Mouse (Mus musculus) liver, adult 2 months (tissue): Measurements from ENCODE around the gene Batf2. TPM values are rescaled to one million over a fixed set of nuclear protein-coding genes. Genes with fewer than 3 reads are reported as not detected.
A peak's percentile ranks its signal among the peaks of the same experiment; 100 is the strongest.

Experiments used
- DNase-seq: peaks from one replicate; pipeline ENCODE4 v3.0.0-alpha.2; 2011; ENCODE audit warnings: low read depth, low spot score; ENCODE audit errors: extremely low read depth
- H3K27ac ChIP-seq: fragments of 200-500 bp; replicated peaks from 2 replicates; pipeline ENCODE4 v1.5.1; 2012; ENCODE audit warnings: low read depth, mild to moderate bottlenecking, control low read depth, inconsistent platforms, low read length; ENCODE audit not compliant: insufficient read depth
- H3K27me3 ChIP-seq: fragments of 200-500 bp; 2 replicates; pipeline ENCODE4 v1.6.1; 2012; ENCODE audit warnings: mild to moderate bottlenecking, moderate library complexity, low read length, inconsistent platforms; ENCODE audit not compliant: control insufficient read depth, insufficient read depth
- H3K36me3 ChIP-seq: fragments of 200-500 bp; 2 replicates; pipeline ENCODE4 v1.6.1; 2012; ENCODE audit warnings: low read length, inconsistent platforms; ENCODE audit not compliant: control insufficient read depth, insufficient read depth
- H3K4me1 ChIP-seq: fragments of 200-500 bp; 2 replicates; pipeline ENCODE4 v1.6.1; 2011; ENCODE audit warnings: low read length; ENCODE audit not compliant: control insufficient read depth, insufficient read depth
- H3K4me3 ChIP-seq: fragments of 200-500 bp; 2 replicates; pipeline ENCODE4 v1.5.1; 2011; ENCODE audit warnings: low read depth, mild to moderate bottlenecking, control low read depth, low read length, moderate library complexity; ENCODE audit not compliant: insufficient read depth
- H3K79me2 ChIP-seq: fragments of 200-500 bp; 2 replicates; pipeline ENCODE4 v1.6.1; 2012; ENCODE audit warnings: inconsistent platforms, mild to moderate bottlenecking, low read length, moderate library complexity; ENCODE audit not compliant: control insufficient read depth, insufficient read depth
- H3K9ac ChIP-seq: fragments of 200-500 bp; 2 replicates; pipeline ENCODE4 v1.6.1; 2012; ENCODE audit warnings: low read depth, mild to moderate bottlenecking, control low read depth, inconsistent platforms, low read length
- CTCF ChIP-seq: fragments of 200-500 bp; IDR thresholded peaks from 2 replicates; pipeline ENCODE4 v1.5.1; 2011; ENCODE audit warnings: low read depth, low read length, control low read depth
- POLR2A ChIP-seq: fragments of 200-500 bp; IDR thresholded peaks from 2 replicates; pipeline ENCODE4 v1.6.1; 2011; ENCODE audit warnings: low read length, control low read depth; ENCODE audit not compliant: insufficient read depth; ENCODE audit errors: extremely low read depth
- WGBS: fragments of 180-500 bp; shearing (Covaris S2); methylation state at CpG from one replicate; pipeline ENCODE4 v1.1.7; 2018; 5-methylcytosine and 5-hydroxymethylcytosine counted together
- polyA plus RNA-seq: library from polyadenylated mRNA; depleted of rRNA; stranded (reverse); fragments of >200 nt; gene quantifications from 2 replicates; pipeline ENCODE4 v1.2.3, GENCODE M21; 2012; rRNA removed
- total RNA-seq: library from RNA; depleted of rRNA; stranded (reverse); fragments of >200 nt; gene quantifications from 2 replicates; pipeline ENCODE4 v1.2.3, GENCODE M21; 2014; rRNA removed

Gene Batf2
- total RNA-seq, result 0.74 and 1.6 TPM in 2 replicates
- polyA plus RNA-seq, result 1.1 and 2.4 TPM in 2 replicates

GRCm38 (mm10) chr19:6140678-6141393, at the start of gene Batf2:
Gene Batf2, plus strand, starts transcription at chr19:6140983.
- DNase-seq, result peak; percentile 81
- Histone ChIP-seq H3K4me1 (no peaks in the 10 kb centered on the region), H3K27me3 (no peaks in the 10 kb centered on the region), H3K36me3 (no peaks in the 10 kb centered on the region), H3K79me2 (no peaks in the 10 kb centered on the region), H3K27ac (peak within 1 kb of the TSS; percentile 83), H3K4me3 (peak within 1 kb of the TSS; percentile 90), H3K9ac (peak within 1 kb of the TSS; percentile 97)
- WGBS, result under 1% methylated on average over 66 of the region's 68 CpGs
- no peak for TF ChIP-seq POLR2A
- TF ChIP-seq CTCF, result peak; percentile 82

GRCm38 (mm10) chr19:6094119-6094518, 46.7 kb upstream of the Batf2 start, which contains the start of gene AC131692.1:
Gene AC131692.1, plus strand, starts transcription at chr19:6094419.
- H3K27ac ChIP-seq, result no peak within 1 kb of the TSS
- H3K27me3 ChIP-seq, result no peaks in the 10 kb centered on the region
- H3K79me2 ChIP-seq, result no peaks in the 10 kb centered on the region
- no peak within 1 kb of the TSS for H3K4me3 ChIP-seq
- DNase-seq, result no peak
- TF ChIP-seq CTCF (no peak), POLR2A (no peak)
- H3K4me1 ChIP-seq, result no peaks in the 10 kb centered on the region
- no peaks in the 10 kb centered on the region for H3K36me3 ChIP-seq
- WGBS, result 91% methylated on average over 7 of the region's 7 CpGs
- H3K9ac ChIP-seq, result no peak within 1 kb of the TSS

- no peak overlapping the region for H3K27ac ChIP-seq
- no peaks in the 10 kb centered on the region for H3K4me1 ChIP-seq
- no peak for TF ChIP-seq POLR2A
- no peak for TF ChIP-seq CTCF
- no peak for DNase-seq
- H3K79me2 ChIP-seq, result no peaks in the 10 kb centered on the region
- H3K36me3 ChIP-seq, result no peaks in the 10 kb centered on the region
- WGBS, result 77% methylated on average over 3 of the region's 3 CpGs
- no peak overlapping the region for H3K4me3 ChIP-seq
- H3K27me3 ChIP-seq, result no peaks in the 10 kb centered on the region
- no peak overlapping the region for H3K9ac ChIP-seq
Measured at GRCm38 (mm10) chr19:6097847-6098246, 42.9 kb upstream of the Batf2 start.

GRCm38 (mm10) chr19:6101186-6101585, 39.6 kb upstream of the Batf2 start:
- no peak overlapping the region for H3K27ac ChIP-seq
- no peaks in the 10 kb centered on the region for H3K79me2 ChIP-seq
- WGBS, result 63% methylated on average over 6 of the region's 6 CpGs
- no peaks in the 10 kb centered on the region for H3K27me3 ChIP-seq
- no peak for TF ChIP-seq POLR2A
- no peak for TF ChIP-seq CTCF
- no peaks in the 10 kb centered on the region for H3K4me1 ChIP-seq
- H3K9ac ChIP-seq, result no peak overlapping the region
- no peaks in the 10 kb centered on the region for H3K36me3 ChIP-seq
- no peak for DNase-seq
- no peak overlapping the region for H3K4me3 ChIP-seq

GRCm38 (mm10) chr19:6102169-6102853, 38.5 kb upstream of the Batf2 start:
- no peaks in the 10 kb centered on the region for H3K36me3 ChIP-seq
- no peak for TF ChIP-seq POLR2A
- no peak for TF ChIP-seq CTCF
- no peak overlapping the region for H3K27ac ChIP-seq
- no peaks in the 10 kb centered on the region for H3K79me2 ChIP-seq
- no peak overlapping the region for H3K4me3 ChIP-seq
- H3K4me1 ChIP-seq, result no peaks in the 10 kb centered on the region
- H3K9ac ChIP-seq, result no peak overlapping the region
- WGBS, result 69% methylated on average over 6 of the region's 6 CpGs
- peaks cover 2% of the 10 kb centered on the region; the same call in 1 of the 2 replicates for H3K27me3 ChIP-seq
- no peak for DNase-seq
